Mouse (Mus musculus) CH12.LX (cell line): Measurements from ENCODE around the gene Dido1. TPM values are rescaled to one million over a fixed set of nuclear protein-coding genes. Genes with fewer than 3 reads are reported as not detected.

ENCODE experiments used
- DNase-seq: peaks from one replicate; pipeline ENCODE4 v3.0.0-alpha.2; 2013; ENCODE audit errors: extremely low read depth
- H3K27ac ChIP-seq: 2 replicates; pipeline ENCODE4 v1.5.1; 2012; ENCODE audit warnings: low read depth, mild to moderate bottlenecking, control low read depth, moderate library complexity; ENCODE audit not compliant: insufficient read depth
- H3K27me3 ChIP-seq: replicated peaks from 2 replicates; pipeline ENCODE3; 2012; ENCODE audit warnings: inconsistent platforms
- H3K36me3 ChIP-seq, 2 experiments: replicated peaks in 1 of 2; 2 replicates each; pipeline versions ENCODE3 to v1.6.1; 2012; ENCODE audit warnings: inconsistent platforms in 1 of 2, low read length in 1 of 2, mild to moderate bottlenecking in 1 of 2, mixed read lengths in 1 of 2, moderate library complexity in 1 of 2; ENCODE audit not compliant: control insufficient read depth in 1 of 2, insufficient read depth in 1 of 2
- H3K4me1 ChIP-seq, 2 experiments: 2 replicates each; pipeline ENCODE4 v1.6.1; 2012; ENCODE audit warnings: inconsistent platforms in 1 of 2, moderate library complexity in 1 of 2; ENCODE audit not compliant: insufficient read depth in 2 of 2, control insufficient read depth in 1 of 2
- H3K4me2 ChIP-seq: 2 replicates; pipeline ENCODE4 v1.6.1; 2012; ENCODE audit warnings: low read depth, mild to moderate bottlenecking, control low read depth; ENCODE audit not compliant: poor library complexity, insufficient read depth, severe bottlenecking
- H3K4me3 ChIP-seq, 3 experiments: fragments of 150-350 bp in 1 of 3; sonication (generic) in 1 of 3; replicated peaks in 1 of 3; 2 replicates each; pipeline versions ENCODE3 to v1.5.1; 2011 to 2012; ENCODE audit warnings: low read depth in 2 of 3, low read length in 2 of 3, mild to moderate bottlenecking in 2 of 3, moderate library complexity in 2 of 3, control low read depth in 1 of 3, improper control_type of control experiment in 1 of 3, inconsistent platforms in 1 of 3, mixed read lengths in 1 of 3; ENCODE audit not compliant: poor library complexity in 1 of 3
- H3K79me2 ChIP-seq: replicated peaks from 2 replicates; pipeline ENCODE4 v1.6.1; 2012; ENCODE audit warnings: mild to moderate bottlenecking, moderate library complexity; ENCODE audit not compliant: control insufficient read depth, poor library complexity, insufficient read depth, severe bottlenecking; ENCODE audit errors: extremely low read depth
- H3K9ac ChIP-seq: 2 replicates; pipeline ENCODE4 v1.6.1; 2012; ENCODE audit warnings: low read depth, mild to moderate bottlenecking, control low read depth, moderate library complexity; ENCODE audit not compliant: insufficient read depth
- H3K9me3 ChIP-seq: replicated peaks from 2 replicates; pipeline ENCODE3; 2012; ENCODE audit warnings: low read length, inconsistent platforms, mixed read lengths
- BHLHE40 ChIP-seq: IDR thresholded peaks from 2 replicates; pipeline ENCODE4 v1.6.1; 2011; ENCODE audit warnings: mild to moderate bottlenecking, low read depth, low read length, improper control_type of control experiment
- CHD2 ChIP-seq: IDR thresholded peaks from 2 replicates; pipeline ENCODE4 v1.6.1; 2011; ENCODE audit warnings: low read length, improper control_type of control experiment
- ELF1 ChIP-seq: IDR thresholded peaks from 2 replicates; pipeline ENCODE4 v1.6.1; 2014; ENCODE audit warnings: low read depth, mild to moderate bottlenecking, inconsistent platforms, low read length, improper control_type of control experiment
- EP300 ChIP-seq: IDR thresholded peaks from 2 replicates; pipeline ENCODE4 v1.6.1; 2011; ENCODE audit warnings: low read length, improper control_type of control experiment
- ETS1 ChIP-seq: conservative IDR thresholded peaks from 2 replicates; pipeline ENCODE4 v1.6.1; 2012; ENCODE audit warnings: low read depth, mild to moderate bottlenecking, inconsistent platforms, low read length, improper control_type of control experiment, moderate library complexity
- HCFC1 ChIP-seq: IDR thresholded peaks from 2 replicates; pipeline ENCODE4 v1.6.1; 2012; ENCODE audit warnings: low read depth, mild to moderate bottlenecking, inconsistent platforms, low read length, improper control_type of control experiment
- JUN ChIP-seq: IDR thresholded peaks from 2 replicates; pipeline ENCODE4 v1.6.1; 2011; ENCODE audit warnings: low read depth, mild to moderate bottlenecking, low read length, improper control_type of control experiment, moderate library complexity; ENCODE audit not compliant: insufficient read depth
- KAT2A ChIP-seq: IDR thresholded peaks from 2 replicates; pipeline ENCODE4 v1.6.1; 2012; ENCODE audit warnings: low read length, improper control_type of control experiment, inconsistent platforms; ENCODE audit not compliant: insufficient replicate concordance
- MAFK ChIP-seq: IDR thresholded peaks from 2 replicates; pipeline ENCODE4 v1.6.1; 2011; ENCODE audit warnings: low read length, improper control_type of control experiment; ENCODE audit not compliant: insufficient replicate concordance
- MAZ ChIP-seq: IDR thresholded peaks from 2 replicates; pipeline ENCODE4 v1.6.1; 2012; ENCODE audit warnings: low read depth, mild to moderate bottlenecking, inconsistent platforms, low read length, improper control_type of control experiment, moderate library complexity
- MXI1 ChIP-seq: IDR thresholded peaks from 2 replicates; pipeline ENCODE4 v1.6.1; 2011; ENCODE audit warnings: mild to moderate bottlenecking, low read depth, low read length, improper control_type of control experiment
- NELFE ChIP-seq: IDR thresholded peaks from 2 replicates; pipeline ENCODE4 v1.6.1; 2011; ENCODE audit warnings: low read depth, low read length, improper control_type of control experiment
- NRF1 ChIP-seq: IDR thresholded peaks from 2 replicates; pipeline ENCODE4 v1.6.1; 2014; ENCODE audit warnings: low read depth, mild to moderate bottlenecking, inconsistent platforms, low read length, improper control_type of control experiment, moderate library complexity
- POLR2A ChIP-seq: IDR thresholded peaks from 2 replicates; pipeline ENCODE4 v1.6.1; 2011; ENCODE audit warnings: low read depth, mild to moderate bottlenecking, improper control_type of control experiment, low read length
- POLR2AphosphoS2 ChIP-seq: IDR thresholded peaks from 2 replicates; pipeline ENCODE4 v1.6.1; 2011; ENCODE audit warnings: low read depth, low read length, improper control_type of control experiment
- SIN3A ChIP-seq: IDR thresholded peaks from 2 replicates; pipeline ENCODE4 v1.6.1; 2012; ENCODE audit warnings: low read length, improper control_type of control experiment, inconsistent platforms
- SMC3 ChIP-seq: IDR thresholded peaks from 2 replicates; pipeline ENCODE4 v1.6.1; 2011; ENCODE audit warnings: low read depth, low read length, improper control_type of control experiment
- TBP ChIP-seq: conservative IDR thresholded peaks from 2 replicates; pipeline ENCODE4 v1.6.1; 2011; ENCODE audit warnings: low read depth, low read length, improper control_type of control experiment
- TCF12 ChIP-seq: IDR thresholded peaks from 2 replicates; pipeline ENCODE4 v1.6.1; 2014; ENCODE audit warnings: low read depth, mild to moderate bottlenecking, inconsistent platforms, low read length, improper control_type of control experiment
- UBTF ChIP-seq: IDR thresholded peaks from 2 replicates; pipeline ENCODE4 v1.6.1; 2012; ENCODE audit warnings: low read depth, mild to moderate bottlenecking, inconsistent platforms, low read length, improper control_type of control experiment, moderate library complexity
- USF1 ChIP-seq: IDR thresholded peaks from 2 replicates; pipeline ENCODE4 v1.6.1; 2014; ENCODE audit warnings: low read depth, mild to moderate bottlenecking, inconsistent platforms, low read length, improper control_type of control experiment
- ZC3H11A ChIP-seq: IDR thresholded peaks from 2 replicates; pipeline ENCODE4 v1.6.1; 2012; ENCODE audit warnings: low read depth, mild to moderate bottlenecking, inconsistent platforms, low read length, improper control_type of control experiment
- dilution Hi-C: fragments of 300-500 bp; cut with MboI; formaldehyde crosslinking; loops from 2 replicates; pipeline ENCODE4 v1.14.3; 2020; ENCODE audit warnings: low sequenced_read_pairs; ENCODE audit not compliant: extremely low pct_unique_long_range_greater_than_20kb, extremely low pct_ligation_motif_present
- in situ Hi-C: fragments of 300-500 bp; cut with MboI; formaldehyde crosslinking; loops from 3 replicates; pipeline ENCODE4 v1.14.3; 2019; ENCODE audit warnings: low sequenced_read_pairs, low pct_ligation_motif_present, low pct_unique_long_range_greater_than_20kb, mixed read lengths
- polyA plus RNA-seq: library from polyadenylated mRNA; unstranded; fragments of >175 nt; gene quantifications from 2 replicates; pipeline ENCODE4 v1.2.1, GENCODE M21; 2012; ENCODE audit warnings: low read depth; ENCODE audit not compliant: insufficient read length
- total RNA-seq, 2 experiments: library from RNA; depleted of rRNA; stranded (reverse); fragments of 300-350 nt in 1 of 2; fragments of >200 nt in 1 of 2; gene quantifications; 2 replicates each; pipeline ENCODE4 v1.2.3; 2012 to 2014

Dido1 gene
- total and polyA plus RNA-seq, 3 experiments, result 16.4 to 25.0 (median 24.9) TPM

DNA sequence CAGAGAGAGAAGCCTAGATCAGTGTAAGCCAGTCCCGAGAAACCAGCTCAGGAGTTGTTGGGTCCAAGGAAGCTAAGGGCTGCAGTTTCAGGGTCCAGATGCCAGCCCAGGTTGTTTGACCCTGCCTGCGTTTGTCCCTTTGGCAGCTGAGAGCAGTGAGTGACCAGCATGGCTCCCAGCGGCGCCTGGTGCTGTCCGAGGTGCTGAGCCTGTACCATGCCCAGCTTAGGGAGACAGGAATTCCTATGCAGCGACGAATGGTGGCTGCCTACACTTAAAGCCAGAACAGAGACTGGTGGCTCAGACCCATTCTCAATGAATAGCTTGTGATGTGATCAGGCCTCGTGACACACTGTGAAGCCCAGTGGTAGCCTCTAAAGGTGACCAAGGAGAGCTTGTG lies 46.1 kb upstream of the Dido1 start:
- dilution Hi-C loops, result no loop called here

DNA sequence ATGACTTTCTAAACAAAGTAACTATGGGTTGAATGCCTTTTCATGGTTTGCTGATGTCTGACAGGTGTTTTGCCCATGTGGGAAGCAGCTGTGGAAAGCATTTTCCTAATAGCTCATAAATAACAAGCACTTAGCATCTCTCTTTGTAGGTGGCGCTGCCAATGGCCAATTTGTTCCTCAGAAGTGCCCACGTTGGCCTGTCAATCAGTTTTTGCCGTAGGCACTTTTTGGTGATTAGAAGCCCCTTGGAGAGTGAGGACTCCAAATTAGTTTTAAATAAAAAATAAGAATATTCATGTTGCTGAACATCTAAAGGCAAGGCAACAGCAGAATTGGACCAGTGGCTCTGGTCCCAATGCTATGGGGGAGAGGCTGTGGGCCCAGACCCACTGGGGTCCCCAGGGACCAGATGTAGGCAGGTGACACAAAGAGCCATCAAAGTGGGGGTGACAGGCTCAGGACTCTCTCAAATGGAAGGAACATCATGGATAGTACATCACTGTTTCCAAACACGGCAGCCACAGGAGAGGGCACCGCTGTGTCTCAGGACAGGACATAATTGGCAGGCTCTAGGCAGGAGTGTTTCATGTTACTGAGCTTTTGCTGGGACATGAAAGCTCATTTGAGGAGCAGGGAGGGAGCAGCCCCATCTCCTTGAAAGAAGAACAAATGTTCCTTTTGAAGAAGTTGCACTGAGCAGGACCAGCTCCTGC lies 45.3 kb upstream of the Dido1 start:
- no peak overlapping the region for H3K4me2 ChIP-seq
- dilution Hi-C loops, result no loop called here
- H3K9me3 ChIP-seq, result no peaks in the 10 kb centered on the region
- no peaks in the 10 kb centered on the region for H3K36me3 ChIP-seq
- H3K4me1 ChIP-seq, result no peaks in the 10 kb centered on the region
- H3K27me3 ChIP-seq, result peaks cover 71% of the 10 kb centered on the region
- H3K27ac ChIP-seq, result no peak overlapping the region
- TF ChIP-seq KAT2A (no peak), MAFK (no peak), SMC3 (no peak), ETS1 (no peak), ZC3H11A (no peak), POLR2AphosphoS2 (no peak), UBTF (no peak), USF1 (no peak)
- H3K4me3 ChIP-seq, result no peak overlapping the region
- DNase-seq, result no peak
- H3K9ac ChIP-seq, result no peak overlapping the region
- no peaks in the 10 kb centered on the region for H3K79me2 ChIP-seq
- in situ Hi-C loops, result loop anchor here (25.0 kb wide), 1 partner anchor 293 kb away; the partner anchor contains the start of gene Slco4a1

More for the DNA sequence above, 46.1 kb upstream of the Dido1 start:
- Histone ChIP-seq H3K4me1 (no peaks in the 10 kb centered on the region), H3K27ac (no peak overlapping the region), H3K36me3 (no peaks in the 10 kb centered on the region), H3K9ac (no peak overlapping the region), H3K4me3 (no peak overlapping the region), H3K9me3 (no peaks in the 10 kb centered on the region), H3K79me2 (no peaks in the 10 kb centered on the region), H3K27me3 (peaks cover 77% of the 10 kb centered on the region), H3K4me2 (no peak overlapping the region)
- TF ChIP-seq SMC3 (no peak), MXI1 (peak; percentile 56; the same call in 1 of the 2 replicates)
- in situ Hi-C loops, result loop anchor here (25.0 kb wide), 1 partner anchor 294 kb away; the partner anchor contains the start of gene Slco4a1
- no peak for DNase-seq

- H3K27me3 ChIP-seq, result peaks cover 52% of the 10 kb centered on the region
- no peaks in the 10 kb centered on the region for H3K36me3 ChIP-seq
- in situ Hi-C loops (no loop called here), dilution Hi-C loops (no loop called here)
- no peak overlapping the region for H3K27ac ChIP-seq
- no peak overlapping the region for H3K4me3 ChIP-seq
- no peak overlapping the region for H3K9ac ChIP-seq
- no peaks in the 10 kb centered on the region for H3K79me2 ChIP-seq
- H3K4me2 ChIP-seq, result no peak overlapping the region
- DNase-seq, result no peak
- no peaks in the 10 kb centered on the region for H3K9me3 ChIP-seq
- peaks cover 0 to 2% of the 10 kb centered on the region in 2 experiments; a peak in 1 of 4 replicates for H3K4me1 ChIP-seq
- TF ChIP-seq CHD2, result no peak
- TF ChIP-seq TBP, result no peak
- no peak for TF ChIP-seq HCFC1
- TF ChIP-seq UBTF, result no peak
- no peak for TF ChIP-seq NELFE
- no peak for TF ChIP-seq NRF1
- TF ChIP-seq ELF1, result no peak
- TF ChIP-seq BHLHE40, result no peak
- no peak for TF ChIP-seq SIN3A
- no peak for TF ChIP-seq USF1
- no peak for TF ChIP-seq MAZ
- no peak for TF ChIP-seq MAFK
- no peak for TF ChIP-seq POLR2A
- no peak for TF ChIP-seq TCF12
- no peak for TF ChIP-seq KAT2A
- no peak for TF ChIP-seq EP300
- no peak for TF ChIP-seq JUN
- TF ChIP-seq, all 38 proteins: peak for 0
Observed at GRCm38 (mm10) chr2:180748904-180749303, 39.1 kb upstream of the Dido1 start.
